In the genomic region with DNA sequence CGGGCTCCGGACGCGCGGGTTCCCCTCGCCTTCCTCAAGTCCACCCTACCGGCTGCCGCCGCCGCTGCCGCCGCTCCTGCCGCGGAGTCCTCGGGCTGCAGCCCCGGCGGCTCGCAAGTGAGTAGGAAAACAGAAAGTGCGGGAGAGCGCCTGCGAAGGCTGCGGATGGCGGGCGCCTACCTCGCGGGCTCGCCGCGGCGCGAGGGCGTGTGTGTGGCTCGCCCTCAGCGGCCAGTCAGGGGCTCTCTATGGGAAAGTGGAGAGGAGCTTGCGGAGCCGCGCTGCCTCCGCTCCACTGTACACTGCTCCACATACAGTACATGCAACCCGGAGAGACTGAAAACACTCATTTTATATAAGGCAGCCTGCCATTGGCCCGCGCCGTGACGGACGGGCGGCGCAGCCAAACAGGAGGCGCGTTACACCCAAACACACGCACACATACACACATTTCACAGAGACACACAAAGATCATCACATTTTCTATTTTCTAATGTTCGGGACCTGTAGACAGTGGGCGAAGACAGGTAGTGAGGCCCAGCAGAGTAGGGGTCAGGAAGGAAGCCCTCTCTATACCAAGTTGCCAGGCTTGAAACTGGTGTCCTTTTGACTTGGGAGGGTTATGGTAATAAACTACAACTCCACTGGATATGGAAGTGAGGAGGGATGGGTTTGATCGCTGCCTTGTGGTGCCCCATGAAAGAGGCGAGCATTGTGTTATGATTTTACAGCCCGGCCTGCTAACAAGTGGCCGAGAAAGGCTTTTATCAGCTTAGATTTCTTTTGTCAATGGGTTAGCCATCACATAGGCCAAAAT, we compare ENCODE assay signal across 8 mouse cellular contexts. TPM values are rescaled to one million over a fixed set of nuclear protein-coding genes. Genes with fewer than 3 reads are reported as not detected.
A peak's percentile ranks its signal among the peaks of the same experiment; 100 is the strongest.
DNase-seq lines count a peak whose midpoint lies in the region; ATAC-seq lines count a peak whose summit lies in the region.

Gene Bbx (minus strand): TSS at position 329 of the 817 bp plus-strand sequence.

- WGBS in hindbrain, embryonic 12.5 days: under 1% methylated on average over 49 of the region's 55 CpGs

- peak within 1 kb of the TSS; percentile 100 for H3K4me2 ChIP-seq in hindbrain, embryonic 12.5 days (replicated peaks)

- no peaks in the 10 kb centered on the region for H3K9me3 ChIP-seq in hindbrain, embryonic 12.5 days (replicated peaks)

- H3K9ac ChIP-seq in hindbrain, embryonic 12.5 days: peak within 1 kb of the TSS; percentile 95

- H3K27me3 ChIP-seq in hindbrain, embryonic 12.5 days: no peaks in the 10 kb centered on the region

- H3K27ac ChIP-seq in hindbrain, embryonic 12.5 days: peak within 1 kb of the TSS; percentile 97

- ATAC-seq in hindbrain, embryonic 12.5 days (ENCODE audit: low FRiP score): peak; percentile 98

- DNase-seq in NIH3T3 (ENCODE audit: low read depth): peak; percentile 97
- DNase-seq in cerebellum, postnatal 10 days: peak; percentile 97
- peak; percentile 97 for DNase-seq in frontal cortex, postnatal 10 days (ENCODE audit: low spot score in 2 of 2)
- peak; percentile 99 to 100 for DNase-seq in layer of hippocampus, postnatal 14 days (ENCODE audit: low spot score in 2 of 2)
- DNase-seq in lung, postnatal 14 days: peak; percentile 95
- peak; percentile 93 for DNase-seq in retina, adult 2 months (ENCODE audit: low read depth, low spot score)
- DNase-seq in thymus, postnatal 36 days: peak; percentile 95 to 96

- peaks cover 5% of the 10 kb centered on the region; the same call in 1 of the 2 replicates for H3K4me1 ChIP-seq in hindbrain, embryonic 12.5 days

- no peaks in the 10 kb centered on the region for H3K36me3 ChIP-seq in hindbrain, embryonic 12.5 days

- H3K4me3 ChIP-seq in hindbrain, embryonic 12.5 days: peak within 1 kb of the TSS; percentile 96

RNA-seq across cellular contexts. Expression of gene Bbx, which starts in this region (rescaled TPM):
- polyA plus RNA-seq in hindbrain, embryonic 12.5 days (2016; fragmentation: Nextera tagmentation; extraction: Ambion mirVana): 38.1 and 41.0 TPM in 2 replicates
- total RNA-seq in layer of hippocampus, postnatal 14 days (2021): 10 to 100 TPM; 17.4 to 18.9 TPM

Comparison
In these comparisons a context has a peak if more than half of its experiments do, and no peak if none do; other contexts are left out.
1. Peak in every context shown above with its lines: DNase-seq, ATAC-seq, H3K4me3 ChIP-seq and H3K27ac ChIP-seq.